Mouse (Mus musculus) spleen, adult 18-20 months (tissue): ENCODE measurements around the gene Olfr934.

Source experiments
- DNase-seq, 2 experiments: peaks; one replicate each; pipeline ENCODE4 v3.0.0; 2022; ENCODE audit warnings: mixed read lengths in 2 of 2

Olfr934 gene

GRCm38 (mm10) chr9:38988215-38988614, at the start of gene Olfr934:
TSS of gene Olfr934 (minus strand) at chr9:38988315.
- DNase-seq = no peak

GRCm38 (mm10) chr9:39023277-39023676, 35.2 kb upstream of the Olfr934 start, which contains the start of gene Olfr146:
TSS of gene Olfr146 (minus strand) at chr9:39023377.
- DNase-seq = no peak

- DNase-seq = no peak
Observed at GRCm38 (mm10) chr9:38999583-38999982, 11.5 kb upstream of the Olfr934 start, which contains the start of gene Olfr935. TSS of gene Olfr935 (minus strand) at chr9:38999683.

GRCm38 (mm10) chr9:38972013-38972412, 16.1 kb downstream of the Olfr934 start, which contains the start of gene Olfr933:
TSS of gene Olfr933 (plus strand) at chr9:38972313.
- no peak for DNase-seq

GRCm38 (mm10) chr9:38954124-38954416, 34.0 kb downstream of the Olfr934 start:
- DNase-seq = no peak

- DNase-seq = no peak
Observed at GRCm38 (mm10) chr9:38953401-38954123, 34.6 kb downstream of the Olfr934 start.
